Mouse (Mus musculus) testis, adult 2 months (tissue): Measurements from ENCODE around the gene Bdkrb1.

Source experiments
- CTCF ChIP-seq: fragments of 200-500 bp; IDR thresholded peaks from 2 replicates; pipeline ENCODE4 v1.5.1; 2012; ENCODE audit warnings: low read depth, mild to moderate bottlenecking, inconsistent platforms, low read length, moderate library complexity; ENCODE audit not compliant: control insufficient read depth, insufficient read depth, insufficient replicate concordance
- POLR2A ChIP-seq: fragments of 200-500 bp; IDR thresholded peaks from 2 replicates; pipeline ENCODE4 v1.6.1; 2012; ENCODE audit warnings: low read depth, mild to moderate bottlenecking, inconsistent platforms, low read length, moderate library complexity; ENCODE audit not compliant: control insufficient read depth

GRCm38 (mm10) chr12:105611045-105611444, 8.2 kb downstream of the Bdkrb1 start:
- TF ChIP-seq POLR2A (no peak), CTCF (no peak)
